In the genomic region with DNA sequence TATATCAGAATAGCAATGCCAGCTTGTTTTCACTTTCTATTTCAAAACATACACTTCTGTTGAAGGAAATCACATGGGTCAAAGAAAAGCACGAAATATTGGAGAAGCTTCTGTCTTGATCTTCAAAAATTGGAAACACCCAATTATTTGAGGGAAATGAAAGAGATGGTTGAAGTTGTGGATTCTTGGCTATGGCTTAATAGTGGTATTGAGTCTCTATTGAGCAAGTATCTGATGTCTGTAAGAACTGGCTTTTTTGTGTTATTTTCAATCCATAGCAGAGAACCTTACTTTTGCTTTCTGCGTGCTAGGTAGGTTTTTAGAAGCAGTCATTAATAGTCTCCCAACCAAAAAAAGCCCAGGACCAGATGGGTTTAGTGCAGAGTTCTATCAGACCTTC, we compare ENCODE assay signal across 12 mouse cellular contexts.
"Had no signal": no experiment of that assay in that cellular context is flagged by ENCODE, and none has a peak within 500 bp of the region (broad histone marks: within the 10 kb centered on the region; RNA-seq: fewer than 3 reads in every experiment).

No protein-coding gene starts in this region.

- DNase-seq: retina, postnatal 1 day; right cerebral cortex, adult 18-20 months; right cerebral cortex, postnatal 14 days; right cerebral cortex, postnatal 25 days; right cerebral cortex, postnatal 4 days; spleen, adult 18-20 months; thymus, adult 18-20 months; thymus, adult 2 months; thymus, postnatal 14 days; thymus, postnatal 25 days; thymus, postnatal 36 days; thymus, postnatal 4 days had no signal
